Mouse (Mus musculus): ENCODE data around the gene Tln2.
A peak's percentile ranks its signal among the peaks of the same experiment; 100 is the strongest.

Tln2 gene

DNA sequence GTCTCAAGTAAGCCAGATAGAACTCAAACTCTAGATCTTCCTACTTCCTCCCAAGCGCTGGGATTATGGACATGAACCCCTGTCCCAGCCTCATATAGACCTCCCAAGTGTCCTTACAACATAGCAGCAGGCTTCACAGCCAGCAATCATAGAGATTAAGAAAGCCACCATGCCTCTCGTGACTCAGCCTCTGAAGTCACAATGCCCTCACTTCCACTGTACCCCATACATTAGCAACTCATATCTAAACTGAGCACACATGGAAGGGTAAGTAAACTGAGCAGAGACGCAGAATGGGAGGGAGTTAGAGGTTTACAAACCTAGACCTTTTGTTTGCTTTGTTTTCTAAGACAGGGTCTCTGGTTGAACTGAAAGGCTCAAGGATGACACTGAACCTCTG lies 13.7 kb downstream of the Tln2 start:
- DNase-seq, result no peak

GRCm38 (mm10) chr9:67544783-67545182 lies 14.7 kb downstream of the Tln2 start:
- no peak for DNase-seq

- DNase-seq, result no peak
Measured at GRCm38 (mm10) chr9:67541948-67542347, 17.6 kb downstream of the Tln2 start.

DNA sequence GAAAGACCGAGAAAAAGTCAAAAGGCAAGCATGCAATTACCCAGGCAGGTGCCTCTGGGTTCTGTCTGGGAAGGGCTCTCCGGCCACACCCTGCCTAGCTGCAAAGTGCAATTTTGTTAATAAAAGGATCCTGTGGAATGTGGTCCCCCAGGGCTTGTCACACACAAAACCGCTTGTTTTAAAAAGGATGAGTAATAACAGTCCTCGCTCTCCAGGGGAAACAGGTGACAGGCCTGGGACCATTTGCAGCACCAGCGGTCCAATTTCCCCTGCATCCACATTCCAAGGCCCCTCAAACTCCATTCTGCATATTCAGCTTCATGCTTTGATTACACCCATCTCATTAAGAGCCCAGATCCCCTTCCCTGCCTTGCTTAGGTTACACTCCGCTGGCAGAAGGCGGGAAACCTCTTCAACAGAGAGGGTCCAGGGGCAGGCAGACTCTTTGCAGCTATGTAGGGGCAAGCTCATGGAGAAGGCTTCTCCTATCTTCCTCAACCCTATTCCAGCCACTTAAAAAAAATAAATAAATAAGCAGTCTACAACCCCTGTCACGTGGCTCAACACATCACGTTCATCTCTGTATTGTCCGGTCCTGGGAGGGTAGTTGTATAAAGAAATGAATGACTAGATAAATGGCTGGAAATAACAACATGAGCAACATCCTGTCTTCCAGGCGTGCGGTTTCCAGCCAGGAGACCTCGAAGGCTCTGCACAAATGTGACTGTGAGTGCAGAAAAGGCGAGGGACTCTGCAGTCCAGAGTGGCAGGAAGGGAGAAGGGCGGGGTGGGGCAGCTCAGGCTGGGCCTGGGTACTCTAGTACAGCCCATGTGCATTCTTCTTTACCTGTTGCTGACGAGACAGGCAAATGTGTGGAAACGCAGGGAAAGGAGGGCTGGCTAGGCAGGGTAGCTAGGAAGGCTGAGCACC lies 19.5 kb downstream of the Tln2 start:
- DNase-seq, result no peak

GRCm38 (mm10) chr9:67534420-67534819 lies 25.1 kb downstream of the Tln2 start:
- peak; percentile 27 to 44 for DNase-seq

DNA sequence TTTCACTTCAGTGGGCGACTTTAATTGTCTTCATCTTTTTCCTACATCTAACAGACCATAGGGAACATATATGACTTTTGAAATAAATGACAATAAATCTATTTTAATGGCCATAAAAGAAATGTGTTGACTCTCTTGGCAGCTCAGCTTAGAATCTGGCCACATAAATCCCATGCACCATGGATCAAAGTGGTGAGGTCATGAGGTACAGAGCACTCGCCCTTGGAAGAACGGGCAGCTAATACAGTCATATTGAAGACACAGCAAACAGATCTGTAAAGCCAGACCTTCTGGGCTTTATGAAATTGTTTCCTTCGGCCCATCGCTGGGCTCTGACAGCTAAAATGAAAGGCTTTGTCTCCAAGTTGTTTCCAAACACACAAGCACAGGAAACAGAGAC lies 26.2 kb downstream of the Tln2 start:
- no peak for DNase-seq

- peak in 1 of 2 experiments; percentile 27 for DNase-seq
Measured at GRCm38 (mm10) chr9:67532631-67533030, 26.9 kb downstream of the Tln2 start.

GRCm38 (mm10) chr9:67529600-67529999 lies 29.9 kb downstream of the Tln2 start:
- DNase-seq, result no peak

GRCm38 (mm10) chr9:67527726-67528125 lies 31.8 kb downstream of the Tln2 start:
- DNase-seq, result peak; percentile 47 to 57

DNA sequence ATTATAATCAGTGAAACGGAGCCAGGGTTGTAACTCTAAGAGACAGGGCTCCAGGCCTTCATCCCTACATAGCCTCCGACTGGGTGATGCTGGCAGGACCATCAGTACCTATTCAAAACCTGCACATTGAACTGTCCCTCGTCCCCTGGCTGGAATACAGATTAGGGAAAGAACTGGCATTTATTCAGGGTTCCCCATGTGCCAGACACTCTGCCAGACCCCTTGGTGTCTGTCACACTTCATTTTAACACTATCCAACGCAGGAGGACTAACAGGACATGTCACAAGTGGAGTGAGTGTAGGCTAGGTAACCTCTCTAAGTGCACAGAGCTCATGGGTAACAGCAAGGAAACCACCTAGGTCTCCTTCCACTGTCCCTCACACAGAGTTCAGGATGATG lies 37.8 kb downstream of the Tln2 start:
- peak; percentile 19 to 52 for DNase-seq

DNA sequence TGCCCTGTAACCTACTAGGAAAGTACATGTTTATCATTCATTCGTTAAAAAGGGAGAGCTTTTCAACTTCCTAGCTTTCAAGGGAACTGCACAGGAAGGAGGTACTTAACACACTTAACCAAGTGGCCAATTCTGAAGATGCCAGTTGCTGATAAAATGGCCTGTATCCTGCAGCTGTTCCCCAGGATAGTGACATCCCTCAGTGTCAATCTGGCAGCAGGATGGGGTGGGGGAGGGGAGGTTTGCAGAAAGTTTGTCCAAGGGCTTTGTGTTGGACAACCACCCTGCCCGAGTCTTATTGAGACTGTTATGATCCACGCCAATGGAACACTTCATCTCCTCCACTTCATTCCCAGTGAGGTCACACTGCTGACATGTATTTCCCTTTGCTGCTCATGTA lies 50.0 kb downstream of the Tln2 start:
- no peak for DNase-seq

- peak; percentile 47 to 55 for DNase-seq
Measured at GRCm38 (mm10) chr9:67504669-67505260, 54.7 kb downstream of the Tln2 start.

GRCm38 (mm10) chr9:67501801-67502200 lies 57.7 kb downstream of the Tln2 start:
- DNase-seq, result no peak

- DNase-seq, result peak; percentile 19 to 20
Measured at GRCm38 (mm10) chr9:67496368-67496767, 63.1 kb downstream of the Tln2 start.

GRCm38 (mm10) chr9:67495350-67495749 lies 64.2 kb downstream of the Tln2 start:
- no peak for DNase-seq

DNA sequence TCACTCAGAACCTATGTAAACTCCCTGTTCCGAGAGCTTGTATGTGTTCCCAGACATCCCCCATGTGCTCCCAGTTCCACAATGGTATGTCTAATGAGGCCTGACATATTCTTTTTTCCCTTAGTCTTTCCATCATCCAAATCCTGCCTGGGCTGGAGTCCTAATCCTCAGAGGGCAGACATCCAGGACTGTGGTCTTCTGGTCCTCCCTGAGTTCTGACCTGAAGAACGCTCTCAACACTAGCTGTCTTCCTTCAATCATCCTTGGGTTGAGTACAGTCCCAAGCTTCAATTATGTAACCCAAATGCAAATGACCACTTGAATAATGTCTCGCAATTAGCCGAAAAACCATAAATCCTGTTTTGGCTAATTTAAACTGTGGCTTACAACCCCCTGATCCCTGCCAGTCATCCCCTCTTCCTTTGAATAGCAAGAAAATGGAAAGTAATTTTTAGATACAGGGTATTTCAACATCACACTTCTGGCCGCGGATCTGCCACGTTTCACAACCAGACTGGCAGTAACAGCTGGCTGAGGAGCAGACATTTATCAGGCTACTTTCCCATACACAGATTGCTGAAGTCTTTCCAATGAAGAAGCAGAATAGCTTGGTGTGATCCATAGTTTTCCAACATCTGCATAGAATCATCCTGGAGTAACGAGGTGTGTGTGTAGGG lies 65.5 kb downstream of the Tln2 start:
- DNase-seq, result no peak

DNA sequence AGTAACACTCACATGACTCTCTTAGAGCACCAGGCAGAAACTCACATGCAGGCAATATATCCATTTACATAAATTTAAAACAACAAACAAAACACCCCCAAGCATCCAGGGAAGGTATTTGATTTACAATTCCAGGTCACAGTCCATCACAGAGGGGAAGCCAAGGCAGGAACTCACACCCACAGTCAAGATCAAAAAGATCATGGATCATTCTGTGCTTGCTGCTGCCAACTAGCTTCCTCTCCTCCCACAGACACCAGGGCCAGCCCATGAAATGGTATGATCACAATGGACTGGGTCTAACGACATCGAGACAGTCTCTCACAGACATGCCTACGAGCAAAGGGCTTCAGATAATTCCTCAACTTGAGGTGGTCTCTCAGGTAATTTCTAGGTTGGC lies 70.1 kb downstream of the Tln2 start:
- DNase-seq, result no peak

- no peak for DNase-seq
Measured at GRCm38 (mm10) chr9:67486621-67487020, 72.9 kb downstream of the Tln2 start.

DNA sequence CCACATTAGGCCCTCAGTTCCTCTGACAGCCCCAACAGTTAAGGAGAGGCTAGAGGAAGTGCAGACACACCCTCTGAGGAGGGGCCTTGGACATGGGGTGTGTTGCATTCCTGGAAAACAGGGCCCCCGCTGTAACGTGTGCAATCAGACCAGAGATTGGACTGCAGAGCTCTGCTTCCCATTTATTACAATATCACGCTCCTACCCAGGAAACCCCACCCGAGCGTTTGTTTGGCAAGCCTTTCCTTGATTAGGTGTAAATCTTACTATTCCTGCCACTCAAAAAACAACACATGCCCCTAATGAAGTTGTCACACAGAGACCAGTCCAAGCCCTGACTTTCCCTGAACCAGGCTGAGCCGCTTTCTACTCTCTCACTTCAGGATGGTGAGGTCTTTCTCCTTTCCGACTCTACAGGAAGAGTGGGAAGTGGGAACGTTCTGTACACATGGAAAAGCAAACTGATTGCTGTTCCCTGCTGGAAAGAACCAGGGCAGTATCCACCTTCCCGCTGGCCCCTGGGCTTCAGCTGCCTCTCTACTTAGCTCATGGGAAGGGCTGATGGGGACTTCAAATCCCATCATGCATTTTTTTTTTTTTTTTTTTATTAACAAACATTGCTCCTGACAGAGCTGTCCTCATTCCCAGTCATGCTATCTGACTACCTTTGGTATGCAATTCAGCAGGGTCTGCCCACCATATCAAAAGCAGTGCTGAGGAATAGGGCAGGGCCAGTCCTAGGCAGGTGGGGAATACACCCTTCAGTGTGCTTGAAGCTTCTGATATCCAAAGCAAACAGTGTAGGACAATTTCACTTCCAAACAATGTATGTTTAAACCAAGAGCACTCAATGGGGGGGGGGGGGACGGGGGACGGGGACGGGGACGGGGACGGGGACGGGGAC lies 74.1 kb downstream of the Tln2 start:
- DNase-seq, result no peak

DNA sequence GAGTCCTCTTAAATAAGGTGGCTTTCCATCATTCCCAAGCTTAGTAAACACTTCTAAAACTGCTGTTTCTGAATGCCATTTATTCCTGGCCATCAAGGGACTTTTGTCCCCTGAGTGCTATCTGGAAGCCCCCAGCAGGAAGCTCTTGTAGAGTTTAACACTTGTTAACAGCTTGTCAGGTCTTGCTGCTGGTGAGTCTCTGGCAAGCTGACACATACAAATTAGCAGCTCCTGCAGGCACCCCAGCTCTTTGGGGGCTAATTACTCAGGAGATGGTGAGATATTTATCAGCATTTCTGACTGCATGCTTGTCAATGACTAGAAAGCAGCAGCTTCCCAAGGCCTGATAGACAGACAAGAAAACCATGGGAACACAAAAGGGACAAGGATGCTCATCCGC lies 77.2 kb downstream of the Tln2 start:
- DNase-seq, result no peak

DNA sequence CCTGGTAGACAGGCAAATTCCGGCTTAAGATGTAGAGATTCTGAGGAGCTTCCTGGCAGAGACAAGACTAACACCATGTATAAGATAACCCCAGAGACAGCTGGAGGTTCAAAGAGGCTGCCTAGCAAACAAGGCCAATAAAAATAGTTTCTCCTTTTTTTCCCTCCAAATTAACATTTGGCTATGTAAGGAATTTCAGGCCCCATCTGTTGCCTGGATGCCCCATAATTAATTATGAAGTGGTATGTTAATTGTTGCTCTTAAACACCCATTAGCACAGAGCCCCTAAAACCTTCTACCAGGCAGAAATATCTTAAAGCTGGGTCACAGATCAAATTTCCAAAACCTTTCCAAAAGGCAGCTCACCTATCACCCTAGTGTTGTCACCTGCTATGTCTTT lies 77.7 kb downstream of the Tln2 start:
- DNase-seq, result no peak

GRCm38 (mm10) chr9:67477445-67477844 lies 82.1 kb downstream of the Tln2 start:
- peak in 1 of 2 experiments; percentile 13 for DNase-seq

GRCm38 (mm10) chr9:67476184-67476583 lies 83.3 kb downstream of the Tln2 start:
- DNase-seq, result peak; percentile 21 to 41

Data from cerebellum, postnatal 10 days (tissue).